Mouse (Mus musculus) liver, embryonic 15.5 days (tissue): Measurements from ENCODE around the gene Crebzf. TPM values are rescaled to one million over a fixed set of nuclear protein-coding genes. Genes with fewer than 3 reads are reported as not detected.
A peak's percentile ranks its signal among the peaks of the same experiment; 100 is the strongest.

Experiments
- ATAC-seq: fragments of 200-750 bp; cut with Nextera tagmentation; 2 replicates; pipeline ENCODE4 v1.8.0; 2017; ENCODE audit warnings: moderate number of reproducible peaks, mild to moderate bottlenecking, moderate library complexity; ENCODE audit not compliant: insufficient read depth
- H3K27ac ChIP-seq: fragments of 300-500 bp; sonication (generic); replicated peaks from 2 replicates; pipeline ENCODE4 v1.5.1; 2015; ENCODE audit warnings: mild to moderate bottlenecking, inconsistent platforms
- H3K27me3 ChIP-seq: fragments of 300-500 bp; sonication (generic); 2 replicates; pipeline ENCODE4 v1.6.1; 2015; ENCODE audit warnings: mild to moderate bottlenecking, inconsistent platforms
- H3K36me3 ChIP-seq: fragments of 300-500 bp; sonication (generic); replicated peaks from 2 replicates; pipeline ENCODE4 v1.6.1; 2015; ENCODE audit warnings: moderate library complexity, mild to moderate bottlenecking, inconsistent platforms
- H3K4me1 ChIP-seq: fragments of 300-500 bp; sonication (generic); replicated peaks from 2 replicates; pipeline ENCODE4 v1.6.1; 2015; ENCODE audit warnings: inconsistent platforms
- H3K4me2 ChIP-seq: fragments of 300-500 bp; sonication (generic); 2 replicates; pipeline ENCODE4 v1.6.1; 2015; ENCODE audit warnings: moderate library complexity, mild to moderate bottlenecking, inconsistent platforms
- H3K4me3 ChIP-seq: fragments of 300-500 bp; sonication (generic); replicated peaks from 2 replicates; pipeline ENCODE4 v1.5.1; 2015; ENCODE audit warnings: mild to moderate bottlenecking, inconsistent platforms
- H3K9ac ChIP-seq: fragments of 300-500 bp; sonication (generic); 2 replicates; pipeline ENCODE4 v1.6.1; 2015; ENCODE audit warnings: moderate library complexity, mild to moderate bottlenecking, inconsistent platforms
- H3K9me3 ChIP-seq: fragments of 300-500 bp; sonication (generic); replicated peaks from 2 replicates; pipeline ENCODE4 v1.6.1; 2016; ENCODE audit warnings: inconsistent platforms
- WGBS: fragments of 180-500 bp; shearing (Covaris S2); methylation state at CpG from one replicate; pipeline ENCODE4 v1.1.7; 2015; ENCODE audit warnings: mixed read lengths; ENCODE audit not compliant: insufficient replicate concordance; 5-methylcytosine and 5-hydroxymethylcytosine counted together
- polyA plus RNA-seq: library from polyadenylated mRNA; unstranded; fragments of >200 nt; fragmentation: Nextera tagmentation; extraction: Ambion mirVana; gene quantifications from 2 replicates; pipeline ENCODE4 v1.2.1, GENCODE M21; 2015

Crebzf gene
- 9.9 and 12.3 TPM in 2 replicates for polyA plus RNA-seq

DNA sequence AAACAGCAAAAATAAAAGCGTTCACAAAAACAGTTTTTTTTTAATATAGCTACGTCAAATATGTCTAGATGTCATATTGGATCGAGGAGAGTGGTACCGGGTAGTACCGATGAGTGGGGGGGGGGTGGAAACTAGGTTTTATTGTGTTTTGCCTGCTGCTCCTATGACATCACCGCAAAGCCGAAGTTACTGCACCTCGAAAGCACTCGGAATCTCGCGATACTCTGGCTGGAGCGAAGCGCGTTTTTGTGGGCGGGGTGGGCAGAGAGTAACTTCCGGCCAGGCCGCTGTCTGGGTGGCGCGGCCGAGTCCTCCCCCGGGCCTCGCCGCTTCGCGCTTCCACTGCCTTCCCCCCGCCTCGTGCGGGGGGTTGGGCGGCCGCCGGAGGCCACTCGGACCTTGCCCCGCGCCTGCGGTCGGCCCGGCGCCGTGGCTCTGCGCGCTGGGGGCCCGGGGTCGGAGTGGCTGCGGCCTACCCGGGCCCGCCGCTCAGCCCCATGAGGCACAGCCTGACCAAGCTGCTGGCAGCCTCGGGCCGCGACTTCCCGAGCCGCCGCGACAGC, at the start of gene Crebzf:
Gene Crebzf, plus strand, starts transcription at position 212 of the 563 bp plus-strand sequence.
- Histone ChIP-seq H3K4me3 (peak within 1 kb of the TSS; percentile 99), H3K4me1 (peaks cover 8% of the 10 kb centered on the region), H3K9me3 (no peaks in the 10 kb centered on the region), H3K36me3 (peaks cover 3% of the 10 kb centered on the region; the same call in 1 of the 2 replicates), H3K9ac (peak within 1 kb of the TSS; percentile 99), H3K4me2 (peak within 1 kb of the TSS; percentile 84), H3K27me3 (no peaks in the 10 kb centered on the region), H3K27ac (peak within 1 kb of the TSS; percentile 96)
- WGBS: under 1% methylated on average over 54 of the region's 54 CpGs
- peak; percentile 89 for ATAC-seq

DNA sequence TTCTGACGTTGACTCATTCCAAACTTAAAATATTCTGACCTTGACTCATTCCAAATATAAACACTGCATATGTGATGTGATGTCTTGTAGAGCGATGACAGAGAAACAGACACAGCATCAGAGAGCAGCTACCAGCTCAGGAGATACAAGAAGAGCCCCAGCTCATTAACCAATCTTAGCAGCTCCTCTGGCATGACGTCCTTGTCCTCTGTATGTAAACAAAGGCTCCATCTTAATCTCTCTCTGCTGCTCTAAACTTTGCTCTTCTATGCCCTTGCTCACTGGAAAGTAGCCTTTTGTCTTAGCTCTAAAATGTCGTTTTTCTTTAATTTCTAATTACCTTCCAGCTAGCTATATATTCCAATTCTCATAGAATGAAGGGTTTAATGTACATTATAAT, 47.5 kb upstream of the Crebzf start:
- Histone ChIP-seq H3K4me1 (no peaks in the 10 kb centered on the region), H3K4me3 (no peak overlapping the region), H3K9ac (no peak overlapping the region), H3K27me3 (no peaks in the 10 kb centered on the region), H3K9me3 (no peaks in the 10 kb centered on the region), H3K27ac (no peak overlapping the region), H3K36me3 (no peaks in the 10 kb centered on the region), H3K4me2 (no peak overlapping the region)
- WGBS: 41% methylated on average over 4 of the region's 4 CpGs
- ATAC-seq: no peak

DNA sequence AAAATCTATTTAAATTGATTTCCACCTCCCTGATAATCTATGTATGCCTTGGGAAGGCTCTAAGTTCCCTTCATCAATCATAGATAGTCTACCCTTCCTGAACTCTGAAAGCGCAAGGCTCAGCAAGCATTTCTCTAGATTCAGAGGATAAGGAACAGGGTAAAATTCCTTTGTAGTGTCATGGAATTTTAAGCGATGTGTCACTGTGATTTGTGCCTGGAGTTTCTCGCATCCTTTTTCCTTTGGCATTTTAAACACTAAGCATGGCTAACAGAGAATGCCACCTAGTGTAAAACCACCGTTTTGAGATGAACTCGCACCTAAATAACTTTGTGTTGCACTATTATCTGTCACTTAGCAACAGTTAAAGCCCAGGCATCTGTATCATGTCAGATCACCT, 46.6 kb upstream of the Crebzf start:
- Histone ChIP-seq H3K4me1 (no peaks in the 10 kb centered on the region), H3K36me3 (no peaks in the 10 kb centered on the region), H3K4me2 (no peak overlapping the region), H3K9me3 (no peaks in the 10 kb centered on the region), H3K27ac (no peak overlapping the region), H3K4me3 (no peak overlapping the region), H3K27me3 (no peaks in the 10 kb centered on the region), H3K9ac (no peak overlapping the region)
- 61% methylated on average over 5 of the region's 5 CpGs for WGBS
- ATAC-seq: no peak

GRCm38 (mm10) chr7:90409934-90410333, 32.6 kb upstream of the Crebzf start:
- no peak overlapping the region for H3K27ac ChIP-seq
- no peak overlapping the region for H3K4me3 ChIP-seq
- H3K4me2 ChIP-seq: no peak overlapping the region
- no peaks in the 10 kb centered on the region for H3K4me1 ChIP-seq
- no peak for ATAC-seq
- H3K9ac ChIP-seq: no peak overlapping the region
- WGBS: 33% methylated on average over 3 of the region's 3 CpGs
- no peaks in the 10 kb centered on the region for H3K36me3 ChIP-seq
- H3K9me3 ChIP-seq: no peaks in the 10 kb centered on the region
- H3K27me3 ChIP-seq: no peaks in the 10 kb centered on the region

- peak; percentile 86 for ATAC-seq
- no peaks in the 10 kb centered on the region for H3K4me1 ChIP-seq
- H3K27me3 ChIP-seq: peaks cover 9% of the 10 kb centered on the region; the same call in 1 of the 2 replicates
- 20% methylated on average over 29 of the region's 29 CpGs for WGBS
- peak within 1 kb of the TSS; percentile 35 for H3K4me3 ChIP-seq
- no peaks in the 10 kb centered on the region for H3K9me3 ChIP-seq
- no peak within 1 kb of the TSS for H3K9ac ChIP-seq
- H3K4me2 ChIP-seq: peak within 1 kb of the TSS; percentile 55
- no peaks in the 10 kb centered on the region for H3K36me3 ChIP-seq
- H3K27ac ChIP-seq: no peak within 1 kb of the TSS
These were observed 16.2 kb upstream of the Crebzf start, which contains the start of gene Ccdc89 for GRCm38 (mm10) chr7:90426020-90427001. Gene Ccdc89, plus strand, starts transcription at chr7:90426577.

- 65% methylated on average over 9 of the region's 9 CpGs for WGBS
- Histone ChIP-seq H3K9me3 (no peaks in the 10 kb centered on the region), H3K27me3 (peaks cover 9% of the 10 kb centered on the region; the same call in 1 of the 2 replicates), H3K4me2 (peak overlapping the region; percentile 55), H3K9ac (no peak overlapping the region), H3K36me3 (no peaks in the 10 kb centered on the region), H3K4me3 (no peak overlapping the region), H3K27ac (no peak overlapping the region), H3K4me1 (no peaks in the 10 kb centered on the region)
- no peak for ATAC-seq
These were observed 15.5 kb upstream of the Crebzf start for GRCm38 (mm10) chr7:90427006-90427405.

DNA sequence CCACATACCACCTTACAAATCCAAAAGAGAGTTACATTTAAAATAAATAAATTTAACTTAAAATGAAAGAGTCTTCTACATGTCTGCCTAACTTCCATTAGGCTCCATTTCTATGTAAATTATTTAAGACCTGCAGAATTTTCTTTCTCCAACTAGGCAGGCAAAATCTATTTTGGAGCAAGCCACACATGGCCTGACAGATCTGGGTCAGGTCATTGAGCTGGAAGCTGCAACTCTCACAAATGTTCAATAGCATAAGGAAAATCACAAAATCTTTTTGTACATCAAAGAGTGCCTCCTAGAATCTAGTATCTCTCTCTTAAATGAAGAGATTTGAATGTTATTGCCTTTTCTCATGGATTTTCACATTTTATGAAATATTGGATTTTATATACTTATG, 10.3 kb upstream of the Crebzf start:
- ATAC-seq: no peak
- Histone ChIP-seq H3K27ac (no peak overlapping the region), H3K36me3 (no peaks in the 10 kb centered on the region), H3K4me2 (no peak overlapping the region), H3K9me3 (no peaks in the 10 kb centered on the region), H3K9ac (no peak overlapping the region), H3K4me3 (no peak overlapping the region), H3K4me1 (no peaks in the 10 kb centered on the region), H3K27me3 (0 out of 2 replicates have a peak, but pooled peaks cover 2% of the 10 kb centered on the region)

- Histone ChIP-seq H3K36me3 (no peaks in the 10 kb centered on the region), H3K27me3 (no peaks in the 10 kb centered on the region), H3K9ac (no peak overlapping the region), H3K9me3 (no peaks in the 10 kb centered on the region), H3K4me3 (no peak overlapping the region), H3K4me1 (0 out of 2 replicates have a peak, but pooled peaks cover 3% of the 10 kb centered on the region), H3K4me2 (no peak overlapping the region), H3K27ac (no peak overlapping the region)
- ATAC-seq: no peak
- WGBS: 80% methylated on average over 4 of the region's 4 CpGs
These were observed 2.5 kb upstream of the Crebzf start for GRCm38 (mm10) chr7:90440044-90440443.

DNA sequence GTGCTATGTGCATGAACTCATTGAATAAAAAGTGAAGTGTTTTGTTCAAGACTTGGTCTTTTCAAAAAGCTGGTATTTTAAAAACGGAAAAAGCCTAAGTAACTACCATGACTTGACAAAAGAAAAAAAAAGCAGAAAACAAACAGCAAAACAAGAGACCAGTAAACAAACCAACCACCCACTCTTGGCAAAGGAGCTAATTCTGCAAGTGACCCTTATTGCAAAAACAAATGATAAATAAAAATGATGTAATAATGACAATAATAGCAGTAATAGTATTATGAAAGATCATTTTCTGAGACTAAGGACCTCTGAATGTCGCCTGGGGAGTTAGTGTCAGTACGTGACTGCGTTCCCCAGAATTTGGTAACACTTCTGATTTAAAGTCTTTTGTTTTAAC, 459 bp upstream of the Crebzf start:
- WGBS: 10% methylated on average over 4 of the region's 4 CpGs
- no peaks in the 10 kb centered on the region for H3K9me3 ChIP-seq
- no peak for ATAC-seq
- H3K4me2 ChIP-seq: peak overlapping the region; percentile 84
- H3K27me3 ChIP-seq: no peaks in the 10 kb centered on the region
- H3K27ac ChIP-seq: peak overlapping the region; percentile 70; the same call in 1 of the 2 replicates
- peak overlapping the region; percentile 99 for H3K4me3 ChIP-seq
- peaks cover 8% of the 10 kb centered on the region for H3K4me1 ChIP-seq
- peak overlapping the region; percentile 63; the same call in 1 of the 2 replicates for H3K9ac ChIP-seq
- no peaks in the 10 kb centered on the region for H3K36me3 ChIP-seq

GRCm38 (mm10) chr7:90443101-90444091, 867 bp downstream of the Crebzf start:
- no peaks in the 10 kb centered on the region for H3K9me3 ChIP-seq
- peak overlapping the region; percentile 96 for H3K27ac ChIP-seq
- ATAC-seq: peak; percentile 71
- WGBS: under 1% methylated on average over 121 of the region's 123 CpGs
- peak overlapping the region; percentile 99 for H3K9ac ChIP-seq
- H3K4me2 ChIP-seq: peak overlapping the region; percentile 84
- H3K4me1 ChIP-seq: peaks cover 8% of the 10 kb centered on the region
- H3K27me3 ChIP-seq: no peaks in the 10 kb centered on the region
- H3K4me3 ChIP-seq: peak overlapping the region; percentile 99
- H3K36me3 ChIP-seq: peaks cover 6% of the 10 kb centered on the region; the same call in 1 of the 2 replicates
